Mouse (Mus musculus) forebrain, embryonic 14.5 days (tissue): ENCODE measurements around the gene Hist1h3c. TPM values are rescaled to one million over a fixed set of nuclear protein-coding genes. Genes with fewer than 3 reads are reported as not detected.
"Not testable (repeated sequence)": the region's sequence is repeated elsewhere in the genome, so short reads cannot be mapped to it uniquely, and the experiment has no call there.

Experiments
- ATAC-seq: fragments of 200-750 bp; cut with Nextera tagmentation; 2 replicates; pipeline ENCODE4 v1.8.0; 2017; ENCODE audit warnings: mild to moderate bottlenecking, moderate library complexity
- DNase-seq: peaks from one replicate; pipeline ENCODE4 v3.0.0-alpha.2; 2015; ENCODE audit warnings: low spot score
- H3K27ac ChIP-seq: fragments of 300-500 bp; sonication (generic); 2 replicates; pipeline ENCODE4 v1.5.1; 2014; ENCODE audit warnings: low read depth, mild to moderate bottlenecking, control low read depth, low read length, moderate library complexity
- H3K27me3 ChIP-seq: fragments of 300-500 bp; sonication (generic); replicated peaks from 2 replicates; pipeline ENCODE4 v1.6.1; 2014; ENCODE audit warnings: low read length, control low read depth, mixed read lengths; ENCODE audit not compliant: control insufficient read depth, insufficient read depth
- H3K36me3 ChIP-seq: fragments of 300-500 bp; sonication (generic); 2 replicates; pipeline ENCODE4 v1.6.1; 2014; ENCODE audit warnings: low read length, control low read depth; ENCODE audit not compliant: control insufficient read depth, insufficient read depth
- H3K4me1 ChIP-seq: fragments of 300-500 bp; sonication (generic); 2 replicates; pipeline ENCODE4 v1.6.1; 2014; ENCODE audit warnings: antibody characterized with exemption, low read length, control low read depth; ENCODE audit not compliant: control insufficient read depth, insufficient read depth
- H3K4me2 ChIP-seq: fragments of 300-500 bp; sonication (generic); 2 replicates; pipeline ENCODE4 v1.6.1; 2014; ENCODE audit warnings: mild to moderate bottlenecking, control low read depth, low read length
- H3K4me3 ChIP-seq: fragments of 300-500 bp; sonication (generic); 2 replicates; pipeline ENCODE4 v1.5.1; 2014; ENCODE audit warnings: low read depth, low read length, control low read depth
- H3K9ac ChIP-seq: fragments of 300-500 bp; sonication (generic); 2 replicates; pipeline ENCODE4 v1.6.1; 2014; ENCODE audit warnings: mild to moderate bottlenecking, low read length, control low read depth, moderate library complexity
- H3K9me3 ChIP-seq: fragments of 300-500 bp; sonication (generic); replicated peaks from 2 replicates; pipeline ENCODE4 v1.6.1; 2016; ENCODE audit warnings: low read length, control low read depth, mixed read lengths; ENCODE audit not compliant: control insufficient read depth
- WGBS: fragments of 180-500 bp; shearing (Covaris S2); extraction: QIAGEN DNeasy Blood & Tissue Kit; methylation state at CpG from one replicate; pipeline ENCODE4 v1.1.7; 2014; 5-methylcytosine and 5-hydroxymethylcytosine counted together
- polyA plus RNA-seq: library from polyadenylated mRNA; unstranded; fragments of >200 nt; fragmentation: Nextera tagmentation; extraction: Ambion mirVana; gene quantifications from 2 replicates; pipeline ENCODE4 v1.2.1, GENCODE M21; 2014

Hist1h3c gene
- polyA plus RNA-seq, 1 experiment from 2014 or later, result 5.9 TPM

DNA sequence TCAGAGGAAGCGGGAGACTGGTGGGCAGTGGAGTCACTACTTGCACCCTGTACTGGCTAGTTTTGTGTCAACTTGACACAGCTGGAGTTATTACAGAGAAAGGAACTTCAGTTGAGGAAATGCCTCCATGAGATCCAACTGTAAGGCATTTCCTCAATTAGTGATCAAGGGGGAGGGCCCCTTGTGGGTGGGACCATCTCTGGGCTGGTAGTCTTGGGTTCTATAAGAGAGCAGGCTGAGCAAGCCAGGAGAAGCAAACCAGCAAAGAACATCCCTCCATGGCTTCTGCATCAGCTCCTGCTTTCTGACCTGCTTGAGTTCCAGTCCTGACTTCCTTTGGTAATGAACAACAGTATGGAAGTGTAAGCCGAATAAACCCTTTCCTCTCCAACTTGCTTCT lies 42.6 kb downstream of the Hist1h3c start:
- not testable (repeated sequence) for H3K36me3 ChIP-seq, H3K27me3 ChIP-seq, H3K9me3 ChIP-seq, H3K4me3 ChIP-seq, H3K9ac ChIP-seq, ATAC-seq, H3K27ac ChIP-seq, DNase-seq, H3K4me2 ChIP-seq, H3K4me1 ChIP-seq
- WGBS, result 83% methylated on average over 2 of the region's 2 CpGs

GRCm38 (mm10) chr13:23702220-23702619 lies 43.2 kb downstream of the Hist1h3c start:
- H3K4me1 ChIP-seq, result 0 out of 2 replicates have a peak, but pooled peaks cover 6% of the 10 kb centered on the region
- ATAC-seq (no peak), DNase-seq (no peak)
- no peaks in the 10 kb centered on the region for H3K27me3 ChIP-seq
- H3K9ac ChIP-seq, result no peak overlapping the region
- no peak overlapping the region for H3K4me2 ChIP-seq
- H3K4me3 ChIP-seq, result no peak overlapping the region
- H3K27ac ChIP-seq, result no peak overlapping the region
- H3K36me3 ChIP-seq, result no peaks in the 10 kb centered on the region
- 92% methylated on average over 4 of the region's 4 CpGs for WGBS
- no peaks in the 10 kb centered on the region for H3K9me3 ChIP-seq

GRCm38 (mm10) chr13:23700786-23701520 lies 44.4 kb downstream of the Hist1h3c start:
- Histone ChIP-seq H3K4me3 (no peak overlapping the region), H3K9me3 (no peaks in the 10 kb centered on the region), H3K4me2 (no peak overlapping the region), H3K9ac (no peak overlapping the region), H3K4me1 (0 out of 2 replicates have a peak, but pooled peaks cover 6% of the 10 kb centered on the region), H3K27me3 (no peaks in the 10 kb centered on the region), H3K27ac (no peak overlapping the region), H3K36me3 (no peaks in the 10 kb centered on the region)
- WGBS, result 35% methylated on average over 8 of the region's 8 CpGs
- DNase-seq (peak; percentile 85), ATAC-seq (peak; percentile 32; the same call in 1 of the 2 replicates)

GRCm38 (mm10) chr13:23699767-23700166 lies 45.6 kb downstream of the Hist1h3c start:
- 62% methylated on average over 3 of the region's 3 CpGs for WGBS
- DNase-seq, result no peak

DNA sequence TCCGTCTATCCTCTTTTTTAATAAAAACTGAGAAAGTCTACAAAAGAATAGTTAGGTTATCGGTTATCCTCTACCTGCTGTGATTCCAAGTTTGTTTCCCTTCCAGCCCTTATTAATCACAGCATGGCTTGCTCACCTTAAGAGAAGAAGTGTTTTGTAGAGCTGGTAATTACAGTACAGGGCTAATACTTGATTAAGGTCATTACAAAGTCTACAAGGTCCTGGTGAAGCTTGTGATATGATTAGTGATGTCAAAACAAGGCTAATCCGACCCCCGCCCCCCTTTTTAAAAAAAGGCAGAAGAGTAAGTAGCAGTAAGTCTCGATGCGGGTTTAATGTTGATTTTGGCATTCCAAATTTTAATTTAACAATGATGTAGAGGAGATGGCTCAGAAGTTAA lies 46.4 kb downstream of the Hist1h3c start:
- Histone ChIP-seq H3K36me3 (no peaks in the 10 kb centered on the region), H3K4me3 (no peak overlapping the region), H3K4me1 (0 out of 2 replicates have a peak, but pooled peaks cover 6% of the 10 kb centered on the region), H3K9me3 (no peaks in the 10 kb centered on the region), H3K27ac (peak overlapping the region; percentile 90; the same call in 1 of the 2 replicates), H3K4me2 (peak overlapping the region; percentile 79), H3K27me3 (no peaks in the 10 kb centered on the region), H3K9ac (no peak overlapping the region)
- ATAC-seq (no peak), DNase-seq (no peak)
- 45% methylated on average over 6 of the region's 6 CpGs for WGBS

More at GRCm38 (mm10) chr13:23699767-23700166, 45.6 kb downstream of the Hist1h3c start:
- Histone ChIP-seq H3K9ac (no peak overlapping the region), H3K36me3 (no peaks in the 10 kb centered on the region), H3K27me3 (no peaks in the 10 kb centered on the region), H3K4me1 (0 out of 2 replicates have a peak, but pooled peaks cover 6% of the 10 kb centered on the region), H3K27ac (no peak overlapping the region), H3K9me3 (no peaks in the 10 kb centered on the region), H3K4me3 (no peak overlapping the region), H3K4me2 (no peak overlapping the region)
- no peak for ATAC-seq

DNA sequence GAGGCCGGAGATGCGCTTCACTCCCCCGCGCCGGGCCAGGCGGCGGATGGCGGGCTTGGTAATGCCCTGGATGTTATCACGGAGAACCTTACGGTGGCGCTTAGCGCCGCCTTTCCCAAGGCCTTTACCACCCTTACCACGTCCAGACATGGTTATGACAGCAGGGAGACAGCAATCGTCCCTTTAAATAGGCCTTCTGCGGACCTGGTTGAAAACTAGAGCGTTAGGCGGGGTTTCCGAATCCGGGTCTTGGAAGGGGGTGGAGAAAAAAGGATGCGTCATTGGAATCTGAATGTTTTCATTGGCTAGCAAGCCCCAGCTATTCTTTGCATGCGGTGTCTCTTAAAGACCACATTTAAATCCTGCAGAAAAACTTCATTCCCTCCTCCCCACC lies 47.1 kb downstream of the Hist1h3c start, which contains the start of gene Hist1h4c:
Hist1h4c (minus strand) TSS at position 155 of the 394 bp plus-strand sequence.
- peak within 1 kb of the TSS; percentile 90 for H3K27ac ChIP-seq
- H3K9ac ChIP-seq, result peak within 1 kb of the TSS; percentile 68
- WGBS, result under 1% methylated on average over 17 of the region's 22 CpGs
- no peaks in the 10 kb centered on the region for H3K36me3 ChIP-seq
- peak within 1 kb of the TSS; percentile 45 for H3K4me3 ChIP-seq
- H3K4me1 ChIP-seq, result 0 out of 2 replicates have a peak, but pooled peaks cover 6% of the 10 kb centered on the region
- DNase-seq (peak; percentile 99), ATAC-seq (peak; percentile 97)
- H3K27me3 ChIP-seq, result no peaks in the 10 kb centered on the region
- no peaks in the 10 kb centered on the region for H3K9me3 ChIP-seq
- peak within 1 kb of the TSS; percentile 79 for H3K4me2 ChIP-seq

DNA sequence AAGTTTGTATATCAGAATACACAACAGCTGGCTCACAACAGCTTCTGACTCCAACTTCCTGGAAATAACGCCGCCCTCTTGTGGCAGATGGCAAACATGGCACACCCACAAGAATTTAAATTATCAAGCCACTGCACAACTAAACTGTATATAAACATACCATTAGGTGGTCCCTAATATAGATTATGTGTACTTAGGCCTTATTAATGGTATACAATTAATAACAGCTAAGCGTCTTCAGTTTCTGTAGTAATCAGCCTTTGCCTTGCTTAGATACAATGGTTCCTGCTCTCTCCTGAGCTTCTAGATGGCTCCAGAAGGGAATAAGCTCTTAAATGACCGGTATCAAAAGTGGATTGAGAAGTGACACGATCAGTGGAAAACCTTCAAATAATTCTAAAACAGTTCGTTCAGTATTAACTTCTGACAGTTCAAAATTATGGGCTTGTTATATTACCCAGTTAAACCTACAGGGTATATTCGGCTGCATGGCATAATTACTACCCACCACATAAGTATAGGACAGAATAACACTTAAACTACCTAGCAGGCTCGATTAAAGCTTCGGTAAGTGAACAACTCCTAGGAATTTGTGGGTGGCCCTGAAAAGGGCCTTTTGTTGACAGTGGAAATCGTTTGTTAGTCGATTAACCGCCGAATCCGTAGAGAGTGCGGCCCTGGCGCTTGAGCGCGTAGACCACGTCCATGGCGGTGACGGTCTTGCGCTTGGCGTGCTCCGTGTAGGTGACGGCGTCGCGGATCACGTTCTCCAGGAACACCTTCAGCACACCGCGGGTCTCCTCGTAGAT lies 47.7 kb downstream of the Hist1h3c start:
- H3K27me3 ChIP-seq, result no peaks in the 10 kb centered on the region
- no peaks in the 10 kb centered on the region for H3K36me3 ChIP-seq
- H3K4me2 ChIP-seq, result peak overlapping the region; percentile 79
- WGBS, result under 1% methylated on average over 23 of the region's 32 CpGs
- peak; percentile 79 for ATAC-seq
- peak; percentile 82 for DNase-seq
- H3K9me3 ChIP-seq, result no peaks in the 10 kb centered on the region
- H3K27ac ChIP-seq, result peak overlapping the region; percentile 90
- peak overlapping the region; percentile 68 for H3K9ac ChIP-seq
- H3K4me1 ChIP-seq, result 0 out of 2 replicates have a peak, but pooled peaks cover 6% of the 10 kb centered on the region
- peak overlapping the region; percentile 45 for H3K4me3 ChIP-seq

DNA sequence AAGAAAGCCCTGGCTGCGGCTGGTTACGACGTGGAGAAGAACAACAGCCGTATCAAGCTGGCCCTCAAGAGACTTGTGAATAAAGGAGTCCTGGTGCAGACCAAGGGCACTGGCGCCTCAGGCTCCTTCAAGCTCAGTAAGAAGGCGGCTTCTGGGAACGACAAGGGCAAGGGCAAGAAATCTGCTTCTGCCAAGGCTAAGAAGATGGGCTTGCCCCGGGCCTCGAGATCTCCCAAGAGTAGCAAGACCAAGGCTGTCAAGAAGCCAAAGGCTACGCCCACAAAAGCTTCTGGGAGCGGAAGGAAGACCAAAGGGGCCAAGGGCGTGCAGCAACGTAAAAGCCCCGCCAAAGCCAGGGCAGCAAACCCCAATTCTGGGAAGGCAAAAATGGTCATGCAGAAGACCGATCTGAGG lies 49.3 kb downstream of the Hist1h3c start:
- 74% methylated on average over 15 of the region's 15 CpGs for WGBS
- H3K27me3 ChIP-seq, result no peaks in the 10 kb centered on the region
- no peak overlapping the region for H3K4me3 ChIP-seq
- ATAC-seq (no peak), DNase-seq (no peak)
- no peaks in the 10 kb centered on the region for H3K36me3 ChIP-seq
- H3K9me3 ChIP-seq, result no peaks in the 10 kb centered on the region
- H3K9ac ChIP-seq, result no peak overlapping the region
- 0 out of 2 replicates have a peak, but pooled peaks cover 6% of the 10 kb centered on the region for H3K4me1 ChIP-seq
- no peak overlapping the region for H3K4me2 ChIP-seq
- H3K27ac ChIP-seq, result no peak overlapping the region
